Mouse (Mus musculus): ENCODE results near the gene Scel.

Gene Scel

GRCm38 (mm10) chr14:103571598-103572320, 58.6 kb downstream of the Scel start:
- DNase-seq (ENCODE audit: low read depth) = no peak

GRCm38 (mm10) chr14:103575854-103576253, 62.7 kb downstream of the Scel start:
- DNase-seq (ENCODE audit: low read depth) = no peak

GRCm38 (mm10) chr14:103577011-103577410, 63.9 kb downstream of the Scel start:
- DNase-seq (ENCODE audit: low read depth) = no peak

- no peak for DNase-seq (ENCODE audit: low read depth)
These were observed 73.5 kb downstream of the Scel start for GRCm38 (mm10) chr14:103586662-103587061.

- DNase-seq (ENCODE audit: low read depth) = no peak
These were observed 74.2 kb downstream of the Scel start for GRCm38 (mm10) chr14:103587208-103587900.

GRCm38 (mm10) chr14:103589819-103590218, 76.7 kb downstream of the Scel start:
- no peak for DNase-seq (ENCODE audit: low read depth)

GRCm38 (mm10) chr14:103595870-103596269, 82.7 kb downstream of the Scel start:
- no peak for DNase-seq (ENCODE audit: low read depth)

GRCm38 (mm10) chr14:103608063-103608462, 94.9 kb downstream of the Scel start:
- no peak for DNase-seq (ENCODE audit: low read depth)

- no peak for DNase-seq (ENCODE audit: low read depth)
These were observed 100.6 kb downstream of the Scel start for GRCm38 (mm10) chr14:103613573-103614271.

GRCm38 (mm10) chr14:103614272-103614587, 101.1 kb downstream of the Scel start:
- no peak for DNase-seq (ENCODE audit: low read depth)

- no peak for DNase-seq (ENCODE audit: low read depth)
These were observed 106.6 kb downstream of the Scel start for GRCm38 (mm10) chr14:103619756-103620155.

- no peak for DNase-seq (ENCODE audit: low read depth)
These were observed 108.1 kb downstream of the Scel start for GRCm38 (mm10) chr14:103621207-103621606.

- no peak for DNase-seq (ENCODE audit: low read depth)
These were observed 113.0 kb downstream of the Scel start for GRCm38 (mm10) chr14:103626100-103626499.

GRCm38 (mm10) chr14:103629639-103630364, 116.7 kb downstream of the Scel start:
- no peak for DNase-seq (ENCODE audit: low read depth)

GRCm38 (mm10) chr14:103630545-103630944, 117.4 kb downstream of the Scel start:
- no peak for DNase-seq (ENCODE audit: low read depth)

GRCm38 (mm10) chr14:103643933-103644332, 130.8 kb downstream of the Scel start:
- DNase-seq (ENCODE audit: low read depth) = no peak

GRCm38 (mm10) chr14:103647981-103648380, 134.8 kb downstream of the Scel start:
- DNase-seq (ENCODE audit: low read depth) = no peak

- no peak for DNase-seq (ENCODE audit: low read depth)
These were observed 135.6 kb downstream of the Scel start for GRCm38 (mm10) chr14:103648623-103649255.

- no peak for DNase-seq (ENCODE audit: low read depth)
These were observed 136.2 kb downstream of the Scel start for GRCm38 (mm10) chr14:103649302-103649701.

- DNase-seq (ENCODE audit: low read depth) = peak; percentile 42
These were observed 136.8 kb downstream of the Scel start, which contains the start of gene Slain1 for GRCm38 (mm10) chr14:103649896-103650334. Gene Slain1, plus strand, starts transcription at chr14:103650228.

GRCm38 (mm10) chr14:103650413-103651101, 137.4 kb downstream of the Scel start:
- no peak for DNase-seq (ENCODE audit: low read depth)
